Mouse (Mus musculus): ENCODE results near the gene Golga5.

GRCm38 (mm10) chr12:102453581-102453980 lies 15.4 kb upstream of the Golga5 start:
- TF ChIP-seq CHD2 (IDR thresholded peaks at IDR 0.05; ENCODE audit: low read depth, low read length) = no peak
- TF ChIP-seq ZNF384 (IDR thresholded peaks at IDR 0.05; ENCODE audit: low read depth, low read length) = no peak
- no peak for TF ChIP-seq MAFK (IDR thresholded peaks at IDR 0.05; ENCODE audit: insufficient read depth, low read depth, low read length)

Measured in ES-E14 (cell line).